Mouse (Mus musculus) brain, embryonic 18.5 days (tissue): ENCODE results near the gene Cdh4.
A peak's percentile ranks its signal among the peaks of the same experiment; 100 is the strongest.

Source experiments
- DNase-seq: peaks from one replicate; pipeline ENCODE4 v3.0.0-alpha.2; 2012; ENCODE audit warnings: low read depth, low spot score

Gene Cdh4

DNA sequence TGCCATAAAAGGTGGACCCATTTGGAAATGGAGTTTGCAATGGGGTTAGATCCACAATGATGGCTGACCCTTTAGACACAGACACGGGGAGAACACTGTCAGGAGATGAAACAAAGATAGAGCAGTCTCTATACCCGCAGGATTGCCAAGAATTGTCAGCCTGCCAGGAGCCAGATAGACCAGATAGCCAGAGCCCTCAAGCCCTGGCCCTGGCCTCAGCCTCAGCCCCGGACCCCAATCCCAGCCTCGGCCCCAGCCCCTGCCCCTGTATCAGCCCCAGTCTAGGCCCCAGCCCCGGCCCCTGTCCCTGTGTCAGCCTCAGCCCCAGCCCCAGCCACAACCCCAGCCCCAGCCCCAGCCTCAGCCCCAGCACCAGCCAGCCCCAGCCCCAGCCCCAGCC lies 345.6 kb downstream of the Cdh4 start:
- DNase-seq, result no peak

DNA sequence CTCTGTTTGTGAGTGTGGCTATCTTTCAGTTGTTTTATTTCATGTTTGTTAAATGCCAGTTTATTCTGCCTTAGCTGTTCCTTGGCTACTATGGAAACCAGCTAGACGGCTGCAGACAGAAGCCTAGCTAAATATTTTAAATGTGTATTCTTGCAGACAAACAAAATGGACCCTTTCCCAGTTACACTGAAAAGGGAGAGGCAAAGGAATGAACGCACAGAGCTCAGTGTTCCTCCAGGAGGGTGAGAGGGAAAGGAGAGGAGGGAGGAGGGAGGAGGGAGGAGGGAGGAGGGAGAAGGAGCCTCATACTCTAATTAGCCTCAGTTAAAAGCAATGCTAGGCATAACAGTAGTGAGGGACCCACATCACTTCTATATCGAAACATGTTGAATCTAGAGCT lies 348.5 kb downstream of the Cdh4 start:
- no peak for DNase-seq

DNA sequence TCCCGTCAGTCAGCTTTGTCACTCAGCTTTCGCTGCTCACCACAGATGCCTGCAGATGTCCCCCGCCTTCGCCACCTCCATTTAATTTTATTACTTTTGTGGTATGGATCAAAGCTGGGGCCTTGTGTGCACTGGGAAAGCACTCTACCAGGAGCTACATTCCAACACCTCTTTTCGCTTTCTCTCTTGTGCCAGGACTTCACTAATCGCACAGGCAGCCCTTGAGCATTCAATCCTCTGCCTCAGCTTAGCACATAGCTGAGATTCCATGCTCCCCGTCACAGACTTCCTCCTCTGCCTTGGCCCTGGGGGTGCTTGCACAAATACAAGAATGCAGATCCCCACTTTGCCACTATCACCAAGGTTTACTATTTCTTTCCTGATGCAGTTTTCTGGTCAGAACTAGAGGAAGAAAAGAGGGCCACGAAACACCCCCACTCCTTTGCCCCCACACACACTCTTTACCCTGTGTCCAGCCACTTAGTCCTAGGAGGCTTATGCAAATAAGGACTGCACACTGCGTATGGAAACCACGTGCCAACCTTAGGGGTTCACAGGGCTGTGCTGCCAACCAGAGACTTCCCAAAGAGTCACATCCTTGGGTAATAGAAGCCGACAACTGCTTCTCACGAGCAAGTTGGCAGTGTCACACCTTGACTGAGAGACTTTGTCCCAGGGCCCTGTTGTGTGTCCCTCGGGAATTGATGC lies 350.3 kb downstream of the Cdh4 start:
- no peak for DNase-seq

DNA sequence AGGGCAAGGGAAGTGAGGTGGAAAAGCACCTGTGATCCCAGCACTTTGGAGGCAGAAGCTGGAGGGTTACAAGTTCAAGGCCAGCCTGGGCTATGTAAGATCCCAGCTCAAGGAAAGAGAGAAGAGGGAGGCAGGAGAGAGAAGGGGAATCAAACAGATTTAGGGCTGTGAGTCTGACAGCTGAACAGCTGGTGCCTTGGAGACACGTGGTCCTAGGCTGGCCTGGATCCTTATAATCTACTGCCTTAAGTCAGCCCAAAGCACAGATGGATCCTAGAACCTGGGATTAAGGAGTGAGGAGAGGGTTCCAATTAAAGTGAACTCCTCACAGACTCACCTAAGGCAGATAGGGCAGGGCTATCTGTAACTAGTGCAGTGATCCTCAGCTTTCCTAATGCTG lies 352.1 kb downstream of the Cdh4 start:
- DNase-seq, result no peak

DNA sequence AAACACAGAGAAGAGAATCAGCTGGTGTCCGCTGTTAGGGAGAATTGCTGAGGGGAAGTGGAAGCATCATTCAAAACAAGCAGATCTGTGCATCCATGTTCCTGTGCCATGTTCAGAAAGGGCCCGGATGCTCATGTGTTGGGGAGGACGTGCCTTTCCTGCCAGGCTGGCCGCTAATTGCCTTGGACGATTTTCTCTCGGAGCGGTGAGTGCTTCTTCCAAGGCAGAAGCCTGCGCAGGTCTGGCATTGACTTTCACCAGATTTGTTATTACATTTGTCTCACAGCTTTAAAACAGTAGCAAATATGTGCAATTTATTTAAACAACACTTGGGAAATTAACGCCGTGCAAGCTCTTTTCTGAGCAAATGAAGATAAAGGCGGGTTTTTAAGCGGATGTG lies 353.2 kb downstream of the Cdh4 start:
- DNase-seq, result peak; percentile 68

DNA sequence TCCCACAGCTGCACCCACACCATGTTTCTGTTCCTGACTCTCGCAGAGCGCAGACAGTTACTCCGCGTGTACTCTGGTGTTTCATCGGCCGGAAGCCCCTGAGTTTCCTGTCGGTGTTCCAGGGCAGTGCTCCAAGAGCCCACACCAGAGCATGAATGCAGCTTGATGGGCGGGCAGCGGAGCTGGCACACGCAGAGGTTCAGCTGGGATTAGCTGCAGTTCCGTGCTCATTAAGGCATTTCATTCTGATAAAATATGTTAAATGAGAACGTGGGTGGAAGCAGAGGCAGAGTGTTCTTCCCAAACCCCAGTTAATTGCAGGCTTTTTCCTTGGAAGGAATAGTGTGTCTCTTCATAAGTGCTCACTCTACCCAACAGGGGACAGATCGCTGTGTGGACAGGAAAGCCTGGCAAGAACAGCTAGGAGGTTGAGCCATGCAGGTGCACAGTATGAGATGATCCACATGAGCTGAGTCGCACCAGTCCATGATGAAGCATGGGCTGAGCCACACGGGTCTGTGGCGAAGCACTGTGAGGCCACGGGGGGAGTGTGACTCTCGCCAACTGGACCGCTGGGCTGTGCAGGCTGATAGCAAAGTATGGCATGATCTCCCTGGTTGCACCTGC lies 357.8 kb downstream of the Cdh4 start:
- peak; percentile 50 for DNase-seq

DNA sequence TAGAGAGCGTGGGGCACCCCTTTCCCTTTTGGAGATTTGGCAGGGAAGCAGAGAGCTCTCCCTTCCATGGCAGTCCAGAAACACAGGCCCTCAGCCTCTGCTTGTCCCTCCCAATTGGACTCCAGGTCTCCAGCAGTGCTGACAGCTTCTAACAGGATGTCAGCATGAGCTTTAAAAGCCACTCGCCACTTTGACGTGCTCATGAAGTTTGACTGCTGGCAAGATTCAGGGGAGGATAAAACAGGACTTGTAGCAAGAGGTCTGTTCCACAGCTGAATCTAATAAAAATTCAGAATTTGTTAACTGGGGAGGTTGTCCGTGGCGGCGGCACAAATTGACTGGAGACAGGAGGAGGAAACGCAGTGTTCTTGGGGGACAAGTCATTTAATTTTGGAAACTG lies 358.8 kb downstream of the Cdh4 start:
- no peak for DNase-seq

DNA sequence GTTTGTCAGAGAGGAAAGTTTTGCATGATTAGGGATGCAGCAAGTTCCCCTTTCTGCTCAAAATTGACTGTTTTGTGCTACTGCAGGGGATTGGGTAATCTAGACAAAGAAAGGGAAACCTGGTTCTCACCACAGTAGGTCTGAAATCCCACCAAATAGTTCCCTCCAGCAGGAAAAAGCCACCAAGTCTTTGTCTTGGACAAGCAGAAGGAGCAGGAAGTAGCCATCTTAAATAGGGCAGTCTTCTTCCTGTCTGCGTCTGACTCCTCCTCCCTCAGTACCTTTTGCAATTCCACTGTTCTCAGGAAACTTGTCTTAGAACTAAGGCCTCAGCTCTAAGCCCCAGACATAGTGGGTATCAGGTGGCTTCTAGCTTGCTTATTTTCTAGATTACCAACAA lies 360.2 kb downstream of the Cdh4 start:
- no peak for DNase-seq

DNA sequence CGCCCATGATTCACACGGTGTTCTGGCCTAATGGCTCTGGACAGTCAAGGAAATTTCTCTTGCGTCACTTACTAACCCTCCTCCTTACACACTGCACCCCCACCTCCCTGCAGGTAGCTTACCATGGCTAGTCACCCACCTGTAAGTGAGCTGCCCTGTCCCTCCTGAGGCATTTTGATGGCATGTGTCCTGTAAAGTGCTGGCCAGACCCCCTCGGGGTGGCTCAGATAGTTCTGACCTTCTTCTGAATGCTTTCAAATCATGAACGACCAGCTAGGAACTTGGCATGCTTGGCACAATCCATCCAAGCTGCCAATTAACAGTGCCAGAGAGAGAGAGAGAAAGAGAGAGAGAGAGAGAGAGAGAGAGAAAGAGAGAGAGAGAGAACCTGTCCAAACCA lies 368.9 kb downstream of the Cdh4 start:
- DNase-seq, result no peak

DNA sequence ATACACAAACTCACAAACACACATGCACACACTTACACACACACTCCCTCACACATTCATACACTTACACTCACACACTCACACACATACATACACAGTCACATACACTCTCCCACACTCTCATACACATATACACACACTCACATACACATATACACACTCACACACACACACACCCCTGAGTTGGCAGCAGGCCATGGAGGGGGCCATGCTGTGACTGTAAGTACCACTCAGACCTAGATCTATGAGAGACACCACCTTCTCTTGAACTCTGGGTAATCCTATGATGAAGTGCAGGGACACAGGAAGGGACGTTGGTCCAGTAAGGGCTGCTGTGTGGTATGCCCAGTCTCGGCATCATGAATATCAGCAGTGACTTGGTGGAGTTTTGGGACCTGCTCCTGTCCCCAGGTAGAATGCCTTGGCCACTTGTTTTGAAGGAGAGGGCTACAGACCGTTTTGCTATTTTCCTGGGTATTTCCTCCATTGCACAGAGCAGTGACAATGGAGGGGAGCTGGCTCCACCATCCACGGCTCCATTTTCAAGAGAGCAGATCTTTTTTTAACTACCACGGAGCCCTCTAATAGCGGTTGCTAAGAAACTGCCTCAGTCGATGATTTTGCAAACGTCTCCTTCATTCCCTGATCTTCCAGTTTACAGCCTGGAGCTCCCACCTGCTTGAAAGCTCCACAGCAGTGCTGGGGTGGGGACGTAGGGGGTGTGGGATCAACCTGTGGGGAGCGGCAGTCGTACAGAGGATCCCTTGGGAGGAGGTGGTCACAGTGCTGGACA lies 371.0 kb downstream of the Cdh4 start:
- peak; percentile 30 for DNase-seq

DNA sequence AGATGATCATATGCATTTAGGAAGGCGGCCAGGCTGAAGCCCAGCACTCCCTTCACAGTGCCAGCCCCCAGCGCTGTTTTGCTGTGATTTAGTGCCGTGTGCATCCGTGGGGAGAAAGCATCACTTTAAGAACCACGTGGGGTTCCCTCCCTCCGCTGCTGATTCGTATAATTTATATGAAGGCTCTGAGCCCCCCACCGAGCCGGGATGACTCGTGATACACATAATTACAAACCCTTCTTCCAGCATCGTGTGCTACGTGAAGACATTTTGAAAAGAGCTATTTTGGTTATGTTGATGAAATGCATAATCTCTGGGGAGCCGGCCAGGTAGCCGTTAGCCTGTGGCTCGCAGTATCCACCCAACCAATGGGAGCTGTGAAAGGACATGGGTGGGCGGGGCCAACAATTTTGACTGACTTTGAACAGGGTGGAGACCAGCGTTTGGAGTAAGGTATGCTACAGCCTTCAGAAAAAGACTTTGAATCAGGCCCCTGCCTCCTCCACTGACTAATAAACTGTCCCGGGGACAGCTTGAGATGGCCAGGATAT lies 382.6 kb downstream of the Cdh4 start:
- DNase-seq, result peak; percentile 69

DNA sequence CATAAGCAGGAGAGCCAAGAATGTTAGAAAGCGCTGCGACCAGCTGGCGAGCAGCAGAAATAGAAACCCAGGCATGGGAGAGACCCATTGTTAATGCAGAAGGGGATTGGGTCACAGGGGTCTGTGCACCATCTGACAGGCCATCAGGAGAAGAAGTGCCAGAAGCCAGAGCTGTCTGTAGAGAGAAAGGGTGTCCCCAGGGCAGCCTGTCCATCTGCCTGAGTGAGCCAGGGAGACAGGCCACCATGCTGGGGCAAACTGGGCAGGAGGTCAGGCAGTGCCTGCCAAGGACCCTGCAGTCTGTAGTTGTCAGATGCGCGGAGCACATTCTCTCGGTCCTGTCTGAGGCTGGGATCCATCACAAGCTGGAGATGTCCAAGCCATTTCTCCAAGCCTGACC lies 386.7 kb downstream of the Cdh4 start:
- no peak for DNase-seq

DNA sequence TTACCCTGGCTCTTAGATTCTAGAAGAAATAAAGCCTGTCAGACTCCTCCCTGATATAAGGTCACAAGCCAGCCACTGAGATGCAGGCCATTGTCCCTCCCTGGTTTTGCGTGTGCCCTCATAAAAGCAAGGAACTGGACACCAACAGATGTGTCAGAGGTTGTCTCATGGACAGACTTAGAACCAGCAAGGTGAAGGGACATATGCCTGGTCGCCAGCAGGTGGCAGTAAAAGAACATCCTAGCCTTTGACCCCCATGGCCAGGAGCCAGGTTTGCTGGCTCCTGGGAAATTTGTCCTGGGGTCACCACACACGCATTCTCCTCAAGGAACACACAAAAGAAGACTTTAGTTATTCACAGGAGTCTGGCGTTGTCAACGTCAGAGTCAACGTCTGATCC lies 387.7 kb downstream of the Cdh4 start:
- no peak for DNase-seq

DNA sequence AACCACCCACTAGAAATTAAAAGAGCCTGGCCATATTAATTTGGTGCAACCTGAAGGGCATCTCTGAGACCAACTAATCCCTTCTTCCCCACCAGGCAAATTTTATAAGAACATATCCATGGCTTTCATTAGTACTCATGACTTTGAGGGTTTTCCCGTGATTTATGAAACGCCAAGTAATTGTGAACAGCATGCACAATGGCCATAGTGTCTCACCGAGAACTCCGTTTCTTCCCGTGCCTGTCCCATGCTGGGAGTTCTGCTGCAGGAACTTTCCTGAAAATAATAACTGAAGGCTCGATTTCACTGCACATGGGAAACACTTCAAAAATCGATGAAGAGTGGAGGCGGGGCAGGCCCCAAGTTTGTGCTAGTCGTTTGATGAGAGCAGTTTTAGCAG lies 392.7 kb downstream of the Cdh4 start:
- DNase-seq, result no peak

DNA sequence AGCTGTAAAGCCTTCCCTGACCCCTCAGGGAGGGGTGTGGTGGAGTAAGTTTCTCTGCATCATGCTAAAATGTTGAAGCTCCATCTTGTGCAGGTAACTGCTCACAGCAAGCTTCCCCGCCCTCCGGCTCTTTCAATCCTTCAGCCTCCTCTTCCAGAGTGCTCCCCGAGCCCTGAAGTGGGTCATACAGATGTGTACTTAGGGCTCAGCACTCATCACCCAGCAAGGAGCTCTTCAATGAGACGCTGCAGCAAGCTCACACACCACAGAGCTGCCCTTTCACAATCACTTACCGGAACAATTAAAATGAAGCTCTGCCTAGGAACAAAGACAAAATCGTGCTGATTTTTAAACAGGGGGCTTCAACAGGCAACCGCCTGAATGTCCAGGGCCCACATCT lies 393.3 kb downstream of the Cdh4 start:
- no peak for DNase-seq

DNA sequence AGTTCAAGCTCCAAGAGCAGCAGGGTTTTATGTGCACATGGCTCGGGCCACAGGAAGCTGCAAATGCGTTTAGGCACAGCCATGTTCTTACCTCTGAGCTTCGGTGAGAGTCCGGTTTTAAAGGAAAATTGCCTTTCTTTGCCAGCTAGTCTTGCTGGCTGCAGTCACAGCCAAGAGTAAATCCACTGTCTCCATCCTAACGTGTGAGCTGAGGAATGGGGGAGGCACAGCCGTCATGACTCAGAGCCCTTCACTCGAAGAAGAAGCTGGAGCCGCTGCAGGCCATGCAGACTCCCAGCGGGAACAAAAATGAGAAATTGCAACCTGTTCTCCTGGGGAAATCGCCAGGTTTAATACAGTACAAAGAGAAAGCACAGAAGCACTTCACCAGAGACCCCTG lies 395.0 kb downstream of the Cdh4 start:
- no peak for DNase-seq

DNA sequence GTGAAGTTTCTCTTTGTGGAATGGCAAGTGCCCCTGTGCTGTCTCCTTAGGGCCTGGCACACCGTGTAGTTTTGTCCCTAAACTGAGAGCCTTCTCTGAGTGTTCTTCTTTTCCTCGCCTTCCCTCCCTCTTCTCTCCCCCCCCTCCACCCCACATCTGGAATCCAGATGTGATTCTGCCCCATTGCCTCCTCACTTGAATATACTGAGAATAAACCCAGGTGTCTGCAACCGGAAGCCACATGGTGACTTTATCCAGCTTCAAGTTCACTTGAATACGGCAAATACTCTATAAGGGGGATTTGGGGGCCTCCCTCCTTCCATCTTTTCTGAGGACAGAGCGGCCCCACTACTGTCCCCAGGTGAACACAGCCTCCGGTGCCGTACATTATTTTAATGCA lies 395.8 kb downstream of the Cdh4 start:
- no peak for DNase-seq

DNA sequence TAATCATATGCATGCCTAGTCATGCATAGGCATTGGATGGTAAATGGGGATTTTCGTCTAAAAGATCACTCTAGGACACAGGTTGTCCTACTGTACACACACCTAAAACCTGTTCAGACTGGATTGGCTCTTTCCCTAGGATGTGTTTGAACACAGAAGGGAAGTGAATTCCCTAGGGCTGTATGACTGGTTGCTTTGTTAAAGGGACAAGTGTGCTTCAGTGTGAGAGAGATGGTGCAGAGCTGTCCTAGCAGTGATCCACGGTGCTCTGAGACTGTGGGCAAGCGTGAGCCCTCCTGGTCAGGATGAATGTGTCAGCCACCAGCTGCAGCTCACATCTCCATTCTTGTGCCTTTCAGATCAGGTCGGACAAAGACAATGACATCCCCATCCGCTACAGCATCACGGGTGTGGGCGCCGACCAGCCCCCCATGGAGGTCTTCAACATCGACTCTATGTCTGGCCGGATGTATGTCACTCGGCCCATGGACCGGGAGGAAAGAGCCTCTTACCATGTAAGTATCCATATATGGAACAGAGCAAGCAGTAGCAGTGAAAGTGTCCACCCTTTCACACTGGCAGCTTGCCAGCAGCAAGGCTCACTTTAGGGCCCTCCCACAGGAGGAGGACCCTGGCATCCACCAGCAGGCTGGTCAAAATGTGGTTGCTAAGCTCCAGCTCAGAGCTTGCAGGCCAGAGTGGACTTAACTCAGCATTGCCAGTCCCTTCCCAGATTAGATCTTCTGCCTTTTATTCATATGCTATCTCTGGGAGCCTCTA lies 400.6 kb downstream of the Cdh4 start:
- no peak for DNase-seq

DNA sequence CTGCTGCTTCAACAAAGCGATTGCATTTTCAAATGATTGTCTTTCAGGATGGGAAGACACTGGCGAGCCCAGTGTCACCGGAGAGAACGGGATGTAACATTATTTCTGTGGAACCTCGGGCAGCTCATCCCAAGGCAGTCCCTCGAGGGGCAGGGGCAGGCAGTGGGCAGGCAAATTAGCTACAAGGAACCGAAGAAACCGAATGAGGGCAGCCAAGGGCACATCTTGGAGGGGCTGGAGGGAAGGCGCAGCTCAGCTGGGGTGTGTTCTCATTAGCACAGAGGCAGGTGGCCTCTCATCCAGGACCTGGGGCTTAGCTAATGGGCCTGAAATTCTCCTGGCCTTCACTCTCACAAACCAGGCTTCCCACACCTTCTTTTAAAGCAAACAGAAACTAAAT lies 407.5 kb downstream of the Cdh4 start:
- no peak for DNase-seq

DNA sequence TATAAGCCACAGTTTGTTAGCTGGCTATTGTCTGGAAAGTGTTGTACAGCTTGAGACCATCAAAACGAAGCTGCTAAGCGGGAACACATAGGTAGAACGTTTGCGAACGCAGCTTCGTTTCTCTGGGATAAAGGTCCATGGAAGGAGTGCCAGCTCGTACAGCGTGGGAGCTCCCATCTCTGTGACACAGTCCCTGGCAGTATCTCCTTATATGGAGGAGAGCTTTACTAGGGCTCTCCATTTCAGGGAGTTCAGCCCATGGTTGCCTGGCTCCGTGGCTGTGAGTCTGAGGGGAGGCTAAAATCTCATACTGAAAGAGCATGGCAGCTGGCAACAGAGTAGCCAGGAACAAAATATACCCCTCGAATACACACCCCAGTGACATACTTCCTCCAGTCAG lies 409.9 kb downstream of the Cdh4 start:
- DNase-seq, result no peak

DNA sequence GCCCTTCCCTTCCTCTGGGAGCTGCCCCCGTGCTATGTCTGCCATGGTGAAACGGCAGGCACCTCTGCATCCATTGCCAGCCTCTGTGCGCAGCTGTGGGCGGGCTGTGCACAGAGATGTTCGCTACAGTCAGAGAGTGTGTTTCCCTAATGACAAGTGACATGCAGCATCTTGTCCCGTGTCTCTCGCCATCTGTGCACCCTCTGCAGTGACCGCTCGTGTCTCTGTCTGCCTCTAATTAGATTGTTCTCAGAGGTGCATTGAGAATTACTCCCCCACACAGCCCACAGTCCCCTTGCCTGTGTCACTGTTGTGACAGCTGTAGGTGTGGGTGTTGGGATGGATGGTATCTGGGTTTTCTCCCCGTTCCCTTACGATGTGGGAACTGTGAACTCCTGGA lies 410.6 kb downstream of the Cdh4 start:
- no peak for DNase-seq

DNA sequence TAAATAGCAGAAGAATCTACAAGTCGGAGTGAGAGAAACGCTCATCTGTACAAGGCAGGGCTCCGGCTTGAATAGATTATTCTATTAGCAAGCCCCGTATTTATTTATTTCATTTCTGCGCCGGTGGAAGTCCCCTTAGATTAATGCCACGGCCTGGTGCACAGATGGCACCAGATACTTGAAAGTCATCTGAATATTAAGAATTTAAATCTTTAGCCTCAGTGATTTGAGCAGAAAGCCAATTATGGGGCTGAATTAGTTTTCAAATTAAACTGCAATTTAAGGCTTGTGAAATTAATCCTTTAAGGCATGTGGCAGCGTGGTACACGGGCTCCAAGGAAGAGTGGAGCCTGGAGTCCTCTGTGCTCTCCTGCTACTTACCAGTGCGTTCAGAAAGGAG lies 411.7 kb downstream of the Cdh4 start:
- DNase-seq, result no peak
